Mouse (Mus musculus) hindbrain, embryonic 11.5 days (tissue): ENCODE measurements around the gene C1qa. TPM values are rescaled to one million over a fixed set of nuclear protein-coding genes. Genes with fewer than 3 reads are reported as not detected.

Experiments used
- ATAC-seq: fragments of 200-750 bp; cut with Nextera tagmentation; 2 replicates; pipeline ENCODE4 v1.8.0; 2017; ENCODE audit warnings: mild to moderate bottlenecking, moderate TSS enrichment, moderate library complexity; ENCODE audit not compliant: low FRiP score
- DNase-seq: peaks from one replicate; pipeline ENCODE4 v3.0.0-alpha.2; 2015; ENCODE audit warnings: low spot score
- H3K27ac ChIP-seq: fragments of 300-500 bp; sonication (generic); 2 replicates; pipeline ENCODE4 v1.5.1; 2014; ENCODE audit warnings: mild to moderate bottlenecking, low read depth, low read length
- H3K27me3 ChIP-seq: fragments of 300-500 bp; sonication (generic); 2 replicates; pipeline ENCODE4 v1.6.1; 2014; ENCODE audit warnings: mild to moderate bottlenecking, low read length, moderate library complexity, mixed read lengths; ENCODE audit not compliant: control insufficient read depth, insufficient read depth
- H3K36me3 ChIP-seq: fragments of 300-500 bp; sonication (generic); 2 replicates; pipeline ENCODE4 v1.6.1; 2014; ENCODE audit warnings: mild to moderate bottlenecking, low read length, moderate library complexity, mixed read lengths; ENCODE audit not compliant: control insufficient read depth, insufficient read depth
- H3K4me1 ChIP-seq: fragments of 300-500 bp; sonication (generic); replicated peaks from 2 replicates; pipeline ENCODE4 v1.6.1; 2014; ENCODE audit warnings: low read length, mixed read lengths; ENCODE audit not compliant: control insufficient read depth, insufficient read depth
- H3K4me2 ChIP-seq: fragments of 300-500 bp; sonication (generic); replicated peaks from 2 replicates; pipeline ENCODE4 v1.6.1; 2014; ENCODE audit warnings: mild to moderate bottlenecking, low read depth, low read length
- H3K4me3 ChIP-seq: fragments of 300-500 bp; sonication (generic); 2 replicates; pipeline ENCODE4 v1.5.1; 2014; ENCODE audit warnings: low read depth, low read length
- H3K9ac ChIP-seq: fragments of 300-500 bp; sonication (generic); 2 replicates; pipeline ENCODE4 v1.6.1; 2014; ENCODE audit warnings: low read depth, low read length
- H3K9me3 ChIP-seq: fragments of 300-500 bp; sonication (generic); 2 replicates; pipeline ENCODE4 v1.6.1; 2016; ENCODE audit warnings: low read length; ENCODE audit not compliant: control insufficient read depth
- WGBS: fragments of 180-500 bp; shearing (Covaris S2); extraction: QIAGEN DNeasy Blood & Tissue Kit; methylation state at CpG from one replicate; pipeline ENCODE4 v1.1.7; 2014; 5-methylcytosine and 5-hydroxymethylcytosine counted together
- polyA plus RNA-seq: library from polyadenylated mRNA; unstranded; fragments of >200 nt; fragmentation: Nextera tagmentation; extraction: Ambion mirVana; gene quantifications from 2 replicates; pipeline ENCODE4 v1.2.1, GENCODE M21; 2014

The C1qa gene
- polyA plus RNA-seq: 14.3 and 15.2 TPM in 2 replicates

GRCm38 (mm10) chr4:136898637-136899036 lies at the start of gene C1qa:
TSS of gene C1qa (minus strand) at chr4:136898803.
- Histone ChIP-seq H3K4me1 (no peaks in the 10 kb centered on the region; the same call in 1 of the 2 replicates), H3K9me3 (no peaks in the 10 kb centered on the region), H3K36me3 (no peaks in the 10 kb centered on the region), H3K4me2 (no peak within 1 kb of the TSS), H3K9ac (no peak within 1 kb of the TSS), H3K27me3 (peaks cover 23% of the 10 kb centered on the region), H3K4me3 (no peak within 1 kb of the TSS), H3K27ac (no peak within 1 kb of the TSS)
- no peak for DNase-seq
- no peak for ATAC-seq
- 77% methylated on average over 9 of the region's 9 CpGs for WGBS

GRCm38 (mm10) chr4:136945397-136945796 lies 46.8 kb upstream of the C1qa start:
- H3K4me3 ChIP-seq: no peak overlapping the region
- no peak overlapping the region for H3K4me2 ChIP-seq
- no peaks in the 10 kb centered on the region for H3K36me3 ChIP-seq
- ATAC-seq (no peak), DNase-seq (no peak)
- peaks cover 3% of the 10 kb centered on the region for H3K4me1 ChIP-seq
- no peak overlapping the region for H3K9ac ChIP-seq
- H3K9me3 ChIP-seq: no peaks in the 10 kb centered on the region
- no peaks in the 10 kb centered on the region for H3K27me3 ChIP-seq
- 66% methylated on average over 17 of the region's 17 CpGs for WGBS
- H3K27ac ChIP-seq: no peak overlapping the region

GRCm38 (mm10) chr4:136944558-136945350 lies 46.2 kb upstream of the C1qa start:
- Histone ChIP-seq H3K36me3 (no peaks in the 10 kb centered on the region), H3K27me3 (0 out of 2 replicates have a peak, but pooled peaks cover 2% of the 10 kb centered on the region), H3K27ac (0 out of 2 replicates have a peak overlapping the region, but pooled peaks have one; percentile 9), H3K4me2 (no peak overlapping the region), H3K4me3 (no peak overlapping the region), H3K9ac (no peak overlapping the region), H3K4me1 (peaks cover 3% of the 10 kb centered on the region), H3K9me3 (no peaks in the 10 kb centered on the region)
- DNase-seq (no peak), ATAC-seq (no peak)
- WGBS: 78% methylated on average over 11 of the region's 11 CpGs

GRCm38 (mm10) chr4:136943175-136943574 lies 44.6 kb upstream of the C1qa start:
- 29% methylated on average over 13 of the region's 13 CpGs for WGBS
- ATAC-seq: no peak
- no peak overlapping the region for H3K4me3 ChIP-seq
- H3K4me2 ChIP-seq: no peak overlapping the region
- 0 out of 2 replicates have a peak, but pooled peaks cover 4% of the 10 kb centered on the region for H3K27me3 ChIP-seq
- H3K9ac ChIP-seq: no peak overlapping the region
- no peaks in the 10 kb centered on the region; the same call in none of the 2 replicates for H3K4me1 ChIP-seq
- no peaks in the 10 kb centered on the region for H3K9me3 ChIP-seq
- no peak overlapping the region for H3K27ac ChIP-seq
- no peak for DNase-seq
- no peaks in the 10 kb centered on the region for H3K36me3 ChIP-seq

- Histone ChIP-seq H3K27ac (no peak overlapping the region), H3K9ac (no peak overlapping the region), H3K4me2 (no peak overlapping the region), H3K9me3 (no peaks in the 10 kb centered on the region), H3K36me3 (no peaks in the 10 kb centered on the region), H3K4me1 (no peaks in the 10 kb centered on the region; the same call in none of the 2 replicates), H3K4me3 (no peak overlapping the region), H3K27me3 (0 out of 2 replicates have a peak, but pooled peaks cover 4% of the 10 kb centered on the region)
- ATAC-seq (no peak), DNase-seq (no peak)
- WGBS: 31% methylated on average over 18 of the region's 18 CpGs
These were observed 44.2 kb upstream of the C1qa start for GRCm38 (mm10) chr4:136942761-136943160.

GRCm38 (mm10) chr4:136937935-136938334 lies 39.3 kb upstream of the C1qa start:
- Histone ChIP-seq H3K27me3 (peaks cover 4% of the 10 kb centered on the region; the same call in 1 of the 2 replicates), H3K4me1 (peaks cover 3% of the 10 kb centered on the region), H3K4me3 (no peak overlapping the region), H3K4me2 (no peak overlapping the region), H3K27ac (no peak overlapping the region), H3K9me3 (no peaks in the 10 kb centered on the region), H3K36me3 (no peaks in the 10 kb centered on the region), H3K9ac (no peak overlapping the region)
- 94% methylated on average over 5 of the region's 5 CpGs for WGBS
- ATAC-seq (no peak), DNase-seq (no peak)

- Histone ChIP-seq H3K4me3 (no peak overlapping the region), H3K9ac (no peak overlapping the region), H3K36me3 (no peaks in the 10 kb centered on the region), H3K9me3 (no peaks in the 10 kb centered on the region), H3K27ac (no peak overlapping the region), H3K4me2 (no peak overlapping the region), H3K4me1 (peaks cover 3% of the 10 kb centered on the region), H3K27me3 (peaks cover 4% of the 10 kb centered on the region; the same call in 1 of the 2 replicates)
- ATAC-seq (no peak), DNase-seq (no peak)
- WGBS: 79% methylated on average over 4 of the region's 4 CpGs
These were observed 38.7 kb upstream of the C1qa start for GRCm38 (mm10) chr4:136937344-136937743.

- no peaks in the 10 kb centered on the region for H3K36me3 ChIP-seq
- no peaks in the 10 kb centered on the region for H3K9me3 ChIP-seq
- H3K27ac ChIP-seq: no peak overlapping the region
- H3K27me3 ChIP-seq: peaks cover 4% of the 10 kb centered on the region; the same call in 1 of the 2 replicates
- peaks cover 3% of the 10 kb centered on the region for H3K4me1 ChIP-seq
- WGBS: 49% methylated on average over 17 of the region's 18 CpGs
- no peak for DNase-seq
- no peak overlapping the region for H3K4me2 ChIP-seq
- no peak; the same call in 1 of the 2 replicates for ATAC-seq
- H3K4me3 ChIP-seq: no peak overlapping the region
- no peak overlapping the region for H3K9ac ChIP-seq
These were observed 36.4 kb upstream of the C1qa start for GRCm38 (mm10) chr4:136934746-136935613.
